Mouse (Mus musculus) layer of hippocampus, adult 2 months (tissue): ENCODE results near the gene Ruvbl2. TPM values are rescaled to one million over a fixed set of nuclear protein-coding genes. Genes with fewer than 3 reads are reported as not detected.
A peak's percentile ranks its signal among the peaks of the same experiment; 100 is the strongest.
"Not testable (repeated sequence)": the region's sequence is repeated elsewhere in the genome, so short reads cannot be mapped to it uniquely, and the experiment has no call there.

Source experiments
- DNase-seq, 2 experiments: peaks; one replicate each; pipeline ENCODE4 v3.0.0; 2022; ENCODE audit warnings: low spot score in 2 of 2
- H3K27ac ChIP-seq: fragments of 200-600 bp; 2 replicates; pipeline ENCODE4 v1.8.1; 2022
- H3K4me3 ChIP-seq: fragments of 200-600 bp; 2 replicates; pipeline ENCODE4 v1.8.1; 2022; ENCODE audit warnings: mild to moderate bottlenecking
- CTCF ChIP-seq: fragments of 200-600 bp; conservative IDR thresholded peaks from 2 replicates; pipeline ENCODE4 v1.8.1; 2022; ENCODE audit warnings: antibody characterized with exemption, mild to moderate bottlenecking, moderate library complexity
- microRNA-seq, 2 experiments: library from miRNA; unstranded; fragments of <30 nt; microRNA quantifications; one replicate each; pipeline ENCODE4 v1.2.0; 2021
- total RNA-seq, 2 experiments: library from RNA; stranded (reverse); gene quantifications; 2 replicates each; pipeline ENCODE4 v1.2.3; 2021

Ruvbl2 gene
- total RNA-seq, 2 experiments from 2014 or later, result 35.0 to 37.2 TPM

- Histone ChIP-seq H3K27ac (peak overlapping the region; percentile 90), H3K4me3 (peak overlapping the region; percentile 62)
- DNase-seq, result not testable (repeated sequence)
- TF ChIP-seq CTCF, result peak; percentile 67
These were observed 41.5 kb downstream of the Ruvbl2 start for GRCm38 (mm10) chr7:45396337-45396775.

- peak; percentile 100 for DNase-seq
- no peak for TF ChIP-seq CTCF
- Histone ChIP-seq H3K27ac (peak within 1 kb of the TSS; percentile 98), H3K4me3 (peak within 1 kb of the TSS; percentile 79)
These were observed 42.1 kb downstream of the Ruvbl2 start, which contains the start of gene Snrnp70 for GRCm38 (mm10) chr7:45395578-45396336. TSS of gene Snrnp70 (minus strand) at chr7:45395742.

DNA sequence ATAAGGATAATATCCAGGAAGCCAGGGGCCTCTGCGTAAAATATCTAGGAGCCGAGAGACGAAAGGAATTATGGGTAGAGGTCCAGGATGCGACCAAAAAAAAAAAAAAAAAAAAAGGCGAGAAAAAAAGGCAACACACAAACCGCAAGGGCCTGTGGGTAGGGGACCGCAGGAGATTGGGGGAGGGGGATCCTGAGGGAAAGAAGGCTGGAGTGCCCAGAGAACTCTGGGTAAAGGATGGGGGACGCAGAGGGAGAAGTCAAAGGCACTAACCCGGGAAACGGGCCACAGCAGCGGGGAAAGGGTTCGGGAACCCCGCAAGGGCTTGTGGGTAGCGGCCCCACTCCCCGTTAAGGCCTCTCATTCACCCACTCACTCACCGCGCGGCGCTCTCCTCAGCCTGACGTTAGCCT lies 42.8 kb downstream of the Ruvbl2 start:
- peak overlapping the region; percentile 98 for H3K27ac ChIP-seq
- H3K4me3 ChIP-seq, result peak overlapping the region; percentile 79
- DNase-seq, result peak in 1 of 2 experiments; percentile 76
- no peak for TF ChIP-seq CTCF

GRCm38 (mm10) chr7:45386077-45386476 lies 51.8 kb downstream of the Ruvbl2 start:
- TF ChIP-seq CTCF, result peak; percentile 56
- no peak overlapping the region for H3K27ac ChIP-seq
- DNase-seq, result no peak
- no peak overlapping the region for H3K4me3 ChIP-seq

DNA sequence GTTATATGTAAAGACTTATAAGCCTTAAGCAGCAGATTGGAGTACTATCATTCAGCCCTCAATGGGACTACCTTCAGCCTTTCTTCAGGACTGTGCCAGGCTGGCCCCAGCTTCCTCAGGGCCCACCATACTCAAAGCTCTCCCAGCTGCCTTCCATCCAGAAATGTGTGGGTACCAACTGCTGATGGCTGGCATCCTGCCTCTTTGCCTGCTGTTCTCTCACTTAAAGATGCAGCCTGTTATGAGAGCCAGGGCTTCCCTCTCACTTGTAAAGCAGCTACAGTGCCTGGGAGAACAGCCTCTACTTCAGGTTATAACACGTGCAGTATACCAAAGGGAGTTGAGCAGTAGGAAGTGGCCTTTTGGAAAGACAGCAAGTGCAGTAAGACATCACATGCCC lies 61.8 kb downstream of the Ruvbl2 start:
- peak in 1 of 2 experiments; percentile 40 for DNase-seq
- no peak for TF ChIP-seq CTCF
- Histone ChIP-seq H3K4me3 (no peak overlapping the region), H3K27ac (no peak overlapping the region)

DNA sequence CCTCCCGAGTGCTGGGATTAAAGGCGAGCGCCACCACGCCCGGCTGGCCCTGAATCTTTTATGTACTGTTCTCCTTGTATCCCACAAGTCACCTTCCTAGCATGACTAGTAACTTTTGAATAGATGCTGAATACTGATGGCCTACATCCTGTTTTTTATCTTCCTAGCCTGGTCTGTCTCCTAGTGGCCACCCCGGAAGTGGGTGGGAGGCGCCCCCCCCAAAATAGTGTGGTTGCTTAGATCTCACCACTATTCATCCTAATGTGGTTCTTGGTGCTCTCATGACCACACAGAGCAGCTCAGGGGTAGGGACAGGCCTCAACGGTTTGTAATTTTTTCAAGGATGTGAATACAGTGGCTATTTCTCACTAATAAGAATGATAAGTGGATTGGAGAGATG lies 63.3 kb downstream of the Ruvbl2 start:
- no peak overlapping the region for H3K4me3 ChIP-seq
- TF ChIP-seq CTCF, result no peak
- H3K27ac ChIP-seq, result no peak overlapping the region
- no peak for DNase-seq

DNA sequence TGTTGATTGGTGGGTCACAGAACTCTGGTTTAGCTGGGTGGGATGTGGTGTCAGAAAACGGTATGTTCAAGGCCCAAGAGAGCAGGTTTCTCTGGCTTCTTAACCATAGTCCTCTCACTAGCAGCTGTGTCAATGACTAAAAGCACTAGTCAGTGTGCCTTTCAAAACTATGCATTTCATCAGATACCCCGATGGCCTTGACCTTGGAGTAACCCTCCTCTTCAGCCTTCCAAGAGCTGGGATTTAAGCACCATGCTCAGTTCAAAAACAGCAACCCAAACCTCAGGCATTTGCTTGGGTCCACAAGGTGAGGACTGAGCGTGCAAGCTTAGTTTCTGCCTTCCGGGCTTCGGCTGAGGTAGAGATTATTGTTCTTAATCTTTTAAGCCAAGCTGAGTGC lies 65.5 kb downstream of the Ruvbl2 start:
- TF ChIP-seq CTCF, result no peak

More for the DNA sequence above, 65.5 kb downstream of the Ruvbl2 start:
- H3K4me3 ChIP-seq, result no peak overlapping the region
- H3K27ac ChIP-seq, result no peak overlapping the region
- no peak for DNase-seq

Small RNAs within 50 kb of the gene (microRNA-seq; reads per million reads assigned to microRNA genes)
- gene Gm22133, result 0 reads per million in 2 experiments

Other genes with a start within 250 kb of the Ruvbl2 start
- gene Ccdc155, start 233.2 kb downstream of the Ruvbl2 start, total RNA-seq, result 1 to 10 TPM; 3.5 to 3.9 TPM
- 1 to 10 TPM; 1.6 TPM for gene Dkkl1, start 225.9 kb downstream of the Ruvbl2 start, total RNA-seq
- 1 to 10 TPM; 4.3 to 5.7 TPM for gene Tead2, start 222.3 kb downstream of the Ruvbl2 start, total RNA-seq
- gene Cd37, start 199.0 kb downstream of the Ruvbl2 start, total RNA-seq, result 1 to 10 TPM; 3.7 to 5.5 TPM
- gene Slc6a16, start 197.0 kb downstream of the Ruvbl2 start, total RNA-seq, result 1 to 10 TPM; 1.7 to 2.8 TPM
- gene Slc6a21, start 160.6 kb downstream of the Ruvbl2 start, total RNA-seq, result not detected
- gene Trpm4, start 104.3 kb downstream of the Ruvbl2 start, total RNA-seq, result 10 to 100 TPM; 12.8 to 16.5 TPM
- gene Hrc, start 102.8 kb downstream of the Ruvbl2 start, total RNA-seq, result under 1 TPM; 0.22 to 0.33 TPM
- 100 to 1,000 TPM; 133 to 138 TPM for gene Ppfia3, start 71.1 kb downstream of the Ruvbl2 start, total RNA-seq
- gene Lin7b, start 67.5 kb downstream of the Ruvbl2 start, total RNA-seq, result 100 to 1,000 TPM; 138 to 146 TPM
- gene Snrnp70, start 42.4 kb downstream of the Ruvbl2 start, total RNA-seq, result 100 to 1,000 TPM; 456 to 514 TPM
- gene Kcna7, start 32.4 kb downstream of the Ruvbl2 start, total RNA-seq, result not detected
- not detected for gene Ntf5, start 24.4 kb downstream of the Ruvbl2 start, total RNA-seq
- gene Lhb, start 17.3 kb downstream of the Ruvbl2 start, total RNA-seq, result not detected
- 10 to 100 TPM; 16.1 to 20.3 TPM for gene Gys1, start 3.3 kb downstream of the Ruvbl2 start, total RNA-seq
- 100 to 1,000 TPM; 186 to 204 TPM for gene Ftl1, start 21.8 kb upstream of the Ruvbl2 start, total RNA-seq
- 10 to 100 TPM; 73.2 to 77.6 TPM for gene Bax, start 28.8 kb upstream of the Ruvbl2 start, total RNA-seq
- gene Tulp2, start 43.8 kb upstream of the Ruvbl2 start, total RNA-seq, result not detected
- 1 to 10 TPM; 2.1 to 3.1 TPM for gene Gm45808, start 48.7 kb upstream of the Ruvbl2 start, total RNA-seq
- 1 to 10 TPM; 4.3 to 4.4 TPM for gene Dhdh, start 50.7 kb upstream of the Ruvbl2 start, total RNA-seq
- gene Nucb1, start 72.3 kb upstream of the Ruvbl2 start, total RNA-seq, result 10 to 100 TPM; 97.6 to 98.2 TPM
- 10 to 100 TPM; 19.0 to 25.8 TPM for gene Ppp1r15a, start 88.2 kb upstream of the Ruvbl2 start, total RNA-seq
- gene Plekha4, start 88.2 kb upstream of the Ruvbl2 start, total RNA-seq, result under 1 TPM; 0.52 to 0.79 TPM
- gene Hsd17b14, start 116.8 kb upstream of the Ruvbl2 start, total RNA-seq, result not detected
- 10 to 100 TPM; 20.6 to 28.2 TPM for gene Bcat2, start 132.1 kb upstream of the Ruvbl2 start, total RNA-seq
- gene Fgf21, start 177.4 kb upstream of the Ruvbl2 start, total RNA-seq, result not detected
- not detected for gene Fut1, start 179.2 kb upstream of the Ruvbl2 start, total RNA-seq
- not detected for gene Izumo1, start 183.7 kb upstream of the Ruvbl2 start, total RNA-seq
- 1 to 10 TPM; 6.1 to 7.4 TPM for gene Rasip1, start 189.4 kb upstream of the Ruvbl2 start, total RNA-seq
- 1 to 10 TPM; 1.2 to 4.8 TPM for gene Mamstr, start 201.9 kb upstream of the Ruvbl2 start, total RNA-seq
- under 1 TPM; 0.13 to 0.25 TPM for gene Fut2, start 228.3 kb upstream of the Ruvbl2 start, total RNA-seq
- 1 to 10 TPM; 6.3 to 9.3 TPM for gene Ntn5, start 245.9 kb upstream of the Ruvbl2 start, total RNA-seq